Mouse (Mus musculus) left cerebral cortex, postnatal 14 days (tissue): ENCODE data around the gene Agbl3. TPM values are rescaled to one million over a fixed set of nuclear protein-coding genes. Genes with fewer than 3 reads are reported as not detected.
A peak's percentile ranks its signal among the peaks of the same experiment; 100 is the strongest.

Experiments used
- DNase-seq, 2 experiments: peaks; one replicate each; pipeline ENCODE4 v3.0.0; 2021 to 2022; ENCODE audit warnings: low spot score in 2 of 2, mixed read lengths in 1 of 2
- intact Hi-C: fragments of 180-260 bp; cut with DNase I; formaldehyde crosslinking; loops from one replicate; pipeline ENCODE4 v1.15.1; 2025
- total RNA-seq, 2 experiments: library from RNA; stranded (reverse); gene quantifications; 2 replicates each; pipeline ENCODE4 v1.2.3; 2021

The Agbl3 gene
- total RNA-seq, 2 experiments from 2014 or later = 14.5 to 19.3 TPM

DNA sequence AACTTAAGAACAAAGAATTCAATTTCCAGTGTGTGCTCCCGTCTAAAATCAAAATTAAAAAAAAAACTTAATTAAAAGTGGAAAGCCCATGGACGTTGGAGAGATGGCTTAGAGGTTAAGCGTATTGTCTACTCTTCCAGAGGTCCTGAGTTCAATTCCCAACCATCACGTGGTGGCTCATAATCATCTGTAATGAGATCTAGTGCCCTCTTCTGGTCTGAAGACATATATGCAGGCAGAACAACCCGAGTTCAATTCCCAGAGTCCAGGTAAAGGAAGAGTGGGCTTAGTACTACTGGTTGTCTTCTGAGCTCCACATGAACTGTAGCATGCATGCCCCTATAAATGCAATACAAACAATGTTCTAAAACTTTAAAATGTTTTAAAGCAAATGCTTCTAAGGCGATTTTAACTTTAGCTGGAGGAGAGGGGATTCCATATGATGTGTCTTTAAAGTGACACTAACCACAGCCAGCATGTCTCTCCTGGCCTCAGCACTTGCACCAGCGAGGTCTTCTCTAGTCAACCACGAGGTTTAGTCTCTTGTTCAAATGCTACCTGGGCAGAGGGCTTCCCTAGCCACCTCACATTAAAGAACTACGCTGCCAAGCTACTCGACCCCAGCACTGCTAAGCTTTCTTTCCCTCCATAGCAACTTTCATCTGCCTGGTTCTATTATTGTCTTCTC, 2.1 kb upstream of the Agbl3 start:
- DNase-seq = no peak
- intact Hi-C loops = no loop called here

DNA sequence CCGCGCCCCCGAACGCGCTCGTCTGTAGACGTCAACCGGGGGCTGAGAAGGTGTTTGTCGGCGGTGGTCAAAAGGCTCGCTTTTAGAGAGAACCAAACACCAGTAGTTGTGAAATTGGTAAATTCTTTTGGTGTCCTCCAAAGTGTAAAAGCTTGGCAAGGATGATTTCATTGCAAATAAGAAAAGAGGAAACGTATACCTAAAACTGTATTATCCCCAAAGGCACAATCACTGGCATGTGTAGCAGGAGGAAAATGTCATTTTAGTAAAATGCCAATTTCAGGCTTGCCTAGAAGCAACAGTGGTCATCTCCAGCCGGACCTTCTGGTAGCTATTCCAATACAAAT, 684 bp downstream of the Agbl3 start:
- no peak for DNase-seq
- intact Hi-C loops = loop anchor here (5.0 kb wide), 1 partner anchor 96 kb away; the partner anchor contains the start of gene Cyren

DNA sequence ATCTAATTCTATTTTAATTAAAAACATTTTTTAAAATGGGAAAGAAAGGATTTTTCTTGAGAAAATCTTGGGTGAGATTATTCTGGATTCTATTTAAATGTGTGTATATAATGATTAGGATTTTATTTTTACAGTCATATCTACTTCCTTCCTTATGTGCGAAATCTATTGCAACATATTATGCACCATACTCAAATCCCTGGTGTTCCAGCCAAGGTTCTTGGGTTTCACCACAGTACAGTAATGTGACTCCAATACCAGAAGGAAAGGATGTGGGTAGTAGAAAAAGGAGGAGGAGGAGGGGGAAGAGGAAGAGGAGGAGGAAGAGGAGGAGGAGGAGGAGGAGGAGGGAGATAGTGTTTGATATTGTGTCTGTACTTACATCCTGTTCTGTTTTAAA, 2.3 kb downstream of the Agbl3 start:
- intact Hi-C loops = loop anchor here (5.0 kb wide), 1 partner anchor 95 kb away; the partner anchor contains the start of gene Cyren
- DNase-seq = no peak

DNA sequence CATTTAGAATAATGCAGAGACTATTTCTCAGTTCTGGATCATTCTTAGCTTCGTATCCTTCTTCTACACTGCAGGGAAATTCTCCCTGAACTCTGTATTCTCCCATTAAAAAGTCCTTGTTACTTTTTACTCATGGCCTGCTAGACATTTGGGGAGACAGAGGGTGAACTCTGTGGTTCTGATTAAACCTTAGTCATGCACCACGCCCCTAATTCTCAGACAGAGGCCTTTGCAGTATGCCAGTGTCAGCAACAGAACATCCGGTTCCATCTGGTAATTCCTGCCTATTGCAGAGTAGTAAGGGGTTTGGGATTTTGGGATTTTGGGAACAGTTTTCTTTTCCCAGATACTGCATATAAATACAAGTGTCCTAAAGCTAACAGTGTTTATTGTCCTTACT, 16.6 kb downstream of the Agbl3 start:
- intact Hi-C loops = no loop called here
- no peak for DNase-seq

DNA sequence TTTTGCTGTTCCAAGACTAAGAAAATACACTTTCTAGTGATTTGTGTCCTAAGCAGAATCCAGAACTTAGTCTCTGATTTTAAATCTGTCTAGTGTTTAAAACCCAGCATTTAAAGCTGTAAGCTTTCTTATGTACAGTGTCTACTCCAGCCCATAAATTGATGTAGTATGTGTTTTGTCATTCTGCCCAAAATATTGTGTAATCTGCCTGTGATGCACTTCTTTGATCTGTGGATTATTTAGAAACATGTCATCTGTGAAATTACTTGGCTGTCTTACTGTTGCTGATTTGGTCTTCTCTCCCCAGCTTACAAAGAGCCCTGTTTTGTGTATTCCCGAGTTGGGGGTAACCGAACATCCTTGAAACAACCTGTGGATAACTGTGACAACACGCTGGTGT, 17.7 kb downstream of the Agbl3 start:
- no peak for DNase-seq
- intact Hi-C loops = no loop called here

DNA sequence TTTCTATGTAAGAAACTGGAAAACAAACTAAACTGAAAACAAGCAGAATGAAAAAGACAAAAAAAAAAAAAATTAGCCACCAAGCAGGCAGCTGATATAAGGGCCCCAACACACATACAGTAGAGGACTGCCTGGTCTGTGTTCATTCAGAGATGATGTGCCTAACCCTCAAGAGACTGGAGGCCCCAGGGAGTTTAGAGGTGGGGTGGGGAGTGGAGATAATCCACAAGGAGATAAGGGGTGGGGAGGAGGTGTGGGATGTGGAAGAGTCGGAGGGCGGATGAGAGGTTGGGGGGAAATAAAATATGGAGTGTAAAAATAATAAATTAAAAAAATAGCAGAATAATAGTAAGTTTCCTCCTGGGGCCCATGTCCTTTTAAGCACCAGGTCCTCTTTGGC, 25.4 kb downstream of the Agbl3 start:
- no peak for DNase-seq
- intact Hi-C loops = no loop called here

DNA sequence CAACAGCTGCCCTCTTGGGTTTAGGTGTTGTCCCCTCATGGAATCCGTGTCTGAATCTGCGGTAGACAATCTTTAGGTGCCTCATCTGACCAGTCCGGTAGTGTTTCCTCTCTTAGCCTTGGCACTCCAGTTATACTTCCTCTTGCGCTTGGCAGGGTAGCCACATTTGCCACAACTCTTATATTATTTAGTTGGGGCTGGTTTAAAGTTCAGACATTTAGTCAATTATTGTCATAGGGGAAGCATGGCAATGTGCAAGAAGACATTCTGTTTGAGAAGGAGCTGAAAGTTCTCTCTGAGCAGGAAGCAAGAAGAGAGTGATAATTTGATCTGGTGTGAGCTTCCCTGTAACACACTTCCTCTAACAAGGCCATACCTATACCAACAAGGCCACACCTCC, 30.4 kb downstream of the Agbl3 start:
- no peak for DNase-seq
- intact Hi-C loops = no loop called here

DNA sequence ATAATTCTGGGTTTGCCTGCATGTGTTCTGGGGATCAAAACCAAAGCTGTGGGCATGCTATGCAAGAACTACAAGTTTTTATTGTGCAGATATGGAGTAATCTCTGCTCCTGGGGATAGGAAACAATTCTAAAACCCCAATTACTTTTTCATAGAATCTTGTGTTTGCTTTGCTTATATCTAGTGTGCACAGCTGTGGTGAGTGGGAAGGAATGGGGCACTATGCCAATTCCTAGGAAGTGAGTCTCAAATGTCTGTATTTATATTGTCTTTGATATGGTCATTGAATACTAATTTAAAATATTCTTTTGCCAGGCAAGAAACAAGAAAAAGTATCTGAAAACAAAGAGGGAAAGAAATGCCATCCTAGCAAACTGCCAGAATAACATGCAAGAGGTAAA, 44.2 kb downstream of the Agbl3 start:
- intact Hi-C loops = no loop called here
- peak; percentile 26 to 45 for DNase-seq

DNA sequence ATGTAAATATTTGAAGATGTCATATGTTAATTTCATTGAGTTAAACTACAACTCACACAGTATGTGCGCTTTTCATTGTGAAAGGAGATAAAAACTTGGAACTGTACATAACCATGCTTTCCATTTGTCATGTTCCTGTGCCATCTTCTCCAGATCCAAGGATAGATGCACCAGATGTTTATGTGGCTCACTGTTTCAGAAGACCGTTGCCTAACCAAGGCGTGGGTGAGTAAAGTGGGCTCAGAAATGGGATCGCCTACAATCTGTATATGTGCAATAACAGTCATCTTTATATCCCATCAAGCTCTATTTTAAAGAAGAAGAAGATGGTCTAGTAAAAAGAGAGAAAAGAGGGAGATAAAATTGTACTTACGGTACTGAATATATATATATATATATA, 52.1 kb downstream of the Agbl3 start:
- intact Hi-C loops = no loop called here
- DNase-seq = peak; percentile 15 to 20

DNA sequence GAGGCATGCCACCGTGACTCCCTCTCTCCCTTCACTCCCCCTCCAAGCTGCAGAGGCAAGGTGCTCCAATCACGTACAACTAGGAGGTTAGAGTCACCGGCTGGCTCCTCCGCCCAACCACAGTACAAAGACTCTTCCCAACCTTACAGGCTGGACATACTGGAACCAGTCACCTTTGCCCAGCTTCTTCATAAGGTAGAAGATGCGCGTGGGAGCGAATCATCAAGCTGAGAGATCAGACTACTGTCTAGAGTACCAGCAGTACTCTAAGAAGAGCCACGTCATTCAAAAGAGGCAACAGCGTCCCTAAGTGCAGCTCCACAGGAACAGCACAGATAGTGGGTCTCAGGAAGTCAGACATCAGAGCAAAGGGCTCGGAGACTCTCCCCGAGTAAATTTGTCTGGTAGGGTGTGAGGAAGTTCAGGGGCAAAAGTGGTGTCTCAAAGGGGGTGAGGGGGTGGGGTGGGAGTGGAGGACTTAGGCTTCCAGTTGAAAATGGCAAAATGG, 81.4 kb downstream of the Agbl3 start:
- no peak for DNase-seq
- intact Hi-C loops = no loop called here

DNA sequence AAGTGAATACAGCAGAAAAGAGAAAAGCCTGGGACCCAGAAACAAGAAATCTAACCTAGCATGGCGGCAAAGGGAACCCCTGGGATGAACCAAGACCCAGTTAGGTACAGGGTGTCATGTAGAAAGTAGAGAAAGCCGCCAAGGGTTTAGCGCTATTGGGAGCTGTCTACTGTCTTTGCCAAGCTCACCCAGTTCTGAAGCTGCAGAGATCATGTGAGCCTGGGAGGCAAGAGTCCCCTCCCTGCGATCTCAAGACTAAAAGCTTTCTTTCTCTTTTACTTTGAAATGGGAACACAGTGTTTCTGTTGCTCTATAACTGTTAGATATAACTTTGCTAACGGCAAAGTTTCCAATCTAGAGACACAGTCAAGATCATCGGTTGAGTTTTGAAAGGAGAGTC, 82.1 kb downstream of the Agbl3 start:
- DNase-seq = no peak
- intact Hi-C loops = no loop called here

DNA sequence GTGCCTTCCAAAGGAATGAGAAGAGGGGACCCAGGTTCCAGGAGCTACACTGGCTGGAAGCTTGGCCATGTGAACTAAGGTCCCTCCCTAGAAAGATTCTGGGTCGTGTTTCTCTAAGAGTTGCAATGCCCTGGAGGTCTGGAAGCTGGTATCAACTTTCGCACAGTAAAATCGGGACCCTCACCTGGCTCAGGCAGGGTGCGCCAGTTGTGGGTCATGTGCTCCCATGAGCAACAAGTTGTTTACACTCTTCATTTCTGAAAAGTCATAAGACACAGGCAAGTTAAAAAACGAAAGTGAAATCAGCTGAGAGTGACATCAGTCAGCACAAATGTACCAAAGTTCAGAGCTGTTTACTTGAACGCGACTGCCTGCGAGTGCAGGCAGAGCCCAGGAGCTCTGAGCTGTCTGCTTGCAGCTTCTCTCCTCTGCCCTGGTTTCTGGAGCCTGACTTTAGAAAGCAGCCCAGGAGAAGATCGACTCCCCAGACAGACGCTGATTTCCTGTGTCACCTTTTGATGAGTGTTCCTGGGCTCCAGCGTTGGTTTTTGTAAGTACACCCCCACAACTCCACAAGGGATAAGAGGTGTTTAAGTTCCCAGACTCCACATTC, 82.7 kb downstream of the Agbl3 start, which contains the start of gene Tmem140:
Gene Tmem140, plus strand, starts transcription at position 356 of the 613 bp plus-strand sequence.
- DNase-seq = no peak
- intact Hi-C loops = no loop called here

DNA sequence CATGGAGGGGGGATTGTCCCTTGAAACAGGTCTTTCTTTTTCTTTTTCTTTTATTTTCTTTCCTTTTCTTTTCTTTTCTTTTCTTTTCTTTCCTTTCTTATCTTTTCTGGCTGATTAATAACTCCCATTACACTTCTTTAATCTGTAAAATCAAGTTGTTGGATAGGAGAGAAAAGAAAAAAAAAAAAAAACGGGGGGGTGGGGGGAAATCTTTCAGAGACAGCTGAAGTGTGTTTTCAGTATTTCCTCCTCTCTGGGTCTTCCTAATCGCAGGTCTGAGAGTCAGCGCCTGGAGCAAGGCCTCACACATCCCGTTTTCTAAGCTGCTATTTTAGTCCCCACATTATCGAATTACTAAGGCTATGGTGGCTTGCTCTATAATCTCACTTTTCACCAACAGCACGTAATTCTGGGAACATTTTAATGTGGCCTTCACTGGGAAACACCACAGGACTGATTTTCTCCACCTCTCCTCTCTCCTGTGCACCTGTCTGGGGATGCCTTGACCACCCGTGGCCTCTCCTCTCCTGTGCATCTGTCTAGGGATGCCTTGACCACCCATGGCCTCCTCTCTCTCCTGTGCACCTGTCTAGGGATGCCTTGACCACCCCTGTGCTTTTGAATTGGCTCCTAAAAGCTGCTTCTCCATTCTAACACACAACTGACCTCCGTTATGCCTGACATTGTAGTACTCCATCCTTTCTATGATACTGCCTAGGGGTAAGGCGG, 83.7 kb downstream of the Agbl3 start:
- no peak for DNase-seq
- intact Hi-C loops = no loop called here

DNA sequence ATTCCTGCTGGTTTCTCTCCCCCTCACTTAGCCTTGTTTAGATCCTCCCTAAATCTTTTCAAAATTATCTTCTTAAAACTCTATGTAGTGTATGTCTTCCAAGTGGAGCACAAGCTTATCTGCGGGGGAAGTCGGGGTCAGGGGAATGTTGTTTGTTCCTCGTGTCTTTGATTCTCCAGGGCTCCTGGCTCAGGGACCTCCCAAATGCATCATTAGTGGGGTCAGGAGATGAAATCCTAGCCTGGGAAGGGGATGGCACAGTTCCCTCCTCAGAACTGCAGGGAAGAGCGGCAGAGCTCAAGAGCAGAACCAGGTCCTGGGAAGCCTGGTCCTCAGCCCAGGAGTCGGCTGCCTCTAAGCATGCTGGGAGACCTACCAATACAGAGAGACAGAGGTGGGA, 85.0 kb downstream of the Agbl3 start:
- no peak for DNase-seq
- intact Hi-C loops = no loop called here

DNA sequence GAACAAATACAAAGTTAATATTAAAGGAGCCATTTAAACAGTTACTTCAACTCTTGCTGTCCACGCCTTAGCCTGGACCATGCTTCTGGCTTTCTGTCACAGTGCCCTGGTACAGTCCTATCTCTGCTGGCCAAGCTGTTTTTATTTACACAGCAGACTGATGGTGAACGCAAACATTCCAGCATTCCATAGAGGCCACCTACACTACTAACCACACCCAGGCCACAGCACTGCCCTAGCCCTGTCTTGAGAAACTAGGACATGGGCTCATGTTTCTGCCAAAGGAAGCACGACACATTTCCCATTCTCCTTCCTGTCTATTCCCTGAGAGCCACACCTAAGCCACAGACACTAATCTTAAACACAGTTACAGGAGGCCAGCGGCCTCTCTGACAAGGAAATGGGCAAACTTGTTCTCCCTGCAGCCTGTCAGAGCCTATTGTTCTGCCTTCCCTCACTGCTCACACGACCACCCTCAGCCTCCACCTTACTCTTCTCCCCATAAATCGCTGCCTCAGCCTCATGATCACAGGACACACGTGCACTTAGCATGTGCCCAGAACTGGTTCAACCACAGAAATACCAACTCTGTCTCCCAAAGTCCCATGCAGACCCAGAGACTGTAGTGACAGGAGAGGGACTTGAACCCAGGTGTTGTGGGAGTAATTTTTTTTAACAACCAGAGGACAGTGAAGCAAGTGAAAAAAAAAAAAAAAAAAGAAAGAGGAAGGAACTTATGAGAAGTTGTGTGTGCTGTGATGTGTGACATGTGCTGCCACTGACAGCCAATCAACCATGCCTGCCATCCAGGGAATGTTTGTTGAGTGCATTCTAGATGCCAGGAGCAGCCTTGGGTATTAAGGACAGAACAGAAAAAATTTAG, 85.7 kb downstream of the Agbl3 start:
- intact Hi-C loops = no loop called here
- no peak for DNase-seq

DNA sequence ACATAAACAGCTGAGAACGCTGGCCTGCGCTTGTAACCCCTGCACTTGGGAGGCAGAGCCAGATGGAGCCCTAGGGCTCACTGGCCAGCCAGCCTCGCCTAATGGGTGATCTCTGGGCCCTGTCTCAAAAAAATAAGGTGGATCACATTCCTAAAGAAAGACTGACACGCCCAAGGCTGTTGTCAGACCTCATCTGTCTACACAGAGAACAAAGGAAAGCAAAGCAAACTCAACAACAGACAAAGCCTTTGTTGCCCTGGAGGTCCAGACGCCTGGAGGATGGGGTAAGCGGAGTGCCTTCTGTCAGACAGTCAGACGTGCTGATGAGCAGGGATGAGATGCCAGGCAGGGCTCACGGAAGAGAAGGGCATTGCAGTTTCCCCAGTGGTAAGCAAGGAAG, 86.6 kb downstream of the Agbl3 start:
- DNase-seq = no peak
- intact Hi-C loops = no loop called here

DNA sequence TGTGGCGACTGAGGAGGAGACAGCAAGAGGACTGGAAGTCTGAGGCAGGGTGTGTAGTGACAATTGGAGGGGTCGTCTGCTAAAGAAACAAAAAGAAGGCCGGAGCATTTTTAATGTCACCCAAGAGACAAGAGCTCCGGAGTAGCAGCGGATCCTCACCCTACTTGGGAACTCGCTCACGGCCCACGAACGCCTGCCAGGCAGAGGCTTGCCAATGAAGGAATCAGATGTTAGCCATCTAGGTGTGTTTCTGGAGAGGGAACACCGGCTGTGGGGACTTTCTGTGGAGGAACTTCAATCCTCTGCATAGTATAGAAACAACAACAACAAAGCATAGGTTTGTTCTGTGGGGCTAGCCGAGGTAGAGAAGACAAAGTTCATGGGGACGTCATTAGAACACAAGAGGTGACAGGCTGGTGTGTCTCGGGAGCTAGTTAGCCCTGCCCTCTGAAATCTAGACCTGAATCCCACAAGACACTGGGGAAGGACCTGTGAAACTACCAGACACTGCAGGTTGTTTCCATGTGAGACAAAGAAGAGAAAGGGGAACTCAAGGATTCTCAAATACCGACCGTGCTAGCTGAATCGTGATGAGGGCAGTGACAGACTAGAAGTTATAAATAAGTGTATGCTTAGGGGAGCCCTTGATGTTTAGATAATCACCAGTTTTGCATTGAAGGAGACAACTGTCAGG, 87.2 kb downstream of the Agbl3 start:
- intact Hi-C loops = no loop called here
- no peak for DNase-seq

DNA sequence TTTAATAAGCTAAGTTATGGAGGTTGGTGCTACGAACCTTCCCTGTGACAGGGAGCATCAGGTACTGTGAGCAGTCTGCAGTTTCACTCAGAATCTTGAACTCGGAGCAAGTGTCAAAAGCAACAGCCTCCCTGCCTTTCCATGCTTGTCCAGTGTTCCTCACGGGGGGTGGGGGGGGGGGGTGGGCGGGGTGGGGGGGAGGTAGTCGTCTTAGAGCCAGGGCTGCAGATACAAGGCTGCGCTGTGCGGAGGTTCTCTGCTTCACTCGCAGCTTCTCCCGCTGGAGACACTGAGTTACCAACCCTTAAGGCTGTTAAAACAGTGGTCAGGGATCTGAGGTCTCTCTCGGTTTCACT, 87.7 kb downstream of the Agbl3 start:
- intact Hi-C loops = no loop called here
- no peak for DNase-seq

DNA sequence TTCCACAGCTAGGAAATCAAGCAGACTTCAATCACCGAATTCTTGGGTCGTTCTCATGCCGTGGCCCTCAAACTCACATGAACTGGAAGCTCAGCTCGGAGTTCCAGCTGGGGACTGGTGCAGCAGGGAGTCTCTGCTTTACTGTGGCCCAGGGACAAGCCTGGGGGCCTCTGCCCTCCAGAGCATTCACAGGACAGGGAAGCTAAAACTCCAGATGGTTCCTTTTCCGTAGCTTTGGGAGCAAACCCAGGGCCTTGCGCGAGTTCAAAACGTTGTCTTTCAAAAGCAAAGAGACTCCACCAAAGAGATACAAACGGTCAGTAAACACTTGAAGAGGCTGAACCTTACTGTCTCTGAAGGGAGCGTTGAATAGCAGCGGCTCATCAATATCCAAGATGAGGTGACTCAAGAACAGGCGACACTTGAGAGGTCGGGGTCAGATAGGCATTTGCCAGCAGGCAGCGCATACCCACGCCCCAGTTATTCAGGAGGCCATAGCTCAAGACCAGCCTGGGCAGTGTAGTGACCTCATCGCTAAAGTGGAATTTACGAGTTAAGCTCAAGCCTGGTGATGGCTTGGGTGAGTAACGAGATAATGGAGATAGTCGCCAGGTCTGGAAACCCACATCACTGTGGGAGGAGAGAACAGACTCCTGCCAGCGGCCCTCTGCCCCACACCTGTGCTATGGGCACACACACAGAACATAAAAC, 88.4 kb downstream of the Agbl3 start:
- no peak for DNase-seq
- intact Hi-C loops = no loop called here
